Mouse (Mus musculus) ES-Bruce4 (cell line): ENCODE measurements around the gene Camta1. TPM values are rescaled to one million over a fixed set of nuclear protein-coding genes. Genes with fewer than 3 reads are reported as not detected.

Experiments used
- H3K27ac ChIP-seq: 2 replicates; pipeline ENCODE4 v1.5.1; 2012; ENCODE audit warnings: low read length, inconsistent platforms; ENCODE audit not compliant: insufficient read depth
- H3K27me3 ChIP-seq: 2 replicates; pipeline ENCODE4 v1.6.1; 2012; ENCODE audit warnings: mild to moderate bottlenecking, low read length, inconsistent platforms; ENCODE audit not compliant: control insufficient read depth, poor library complexity, insufficient read depth, severe bottlenecking
- H3K36me3 ChIP-seq: 2 replicates; pipeline ENCODE4 v1.6.1; 2012; ENCODE audit warnings: inconsistent platforms, mild to moderate bottlenecking, low read length, moderate library complexity; ENCODE audit not compliant: control insufficient read depth, poor library complexity, insufficient read depth, severe bottlenecking
- H3K4me1 ChIP-seq: one replicate; pipeline ENCODE4 v1.8.1; 2011; ENCODE audit warnings: low read length; ENCODE audit not compliant: control insufficient read depth, insufficient read depth
- H3K4me3 ChIP-seq: 2 replicates; pipeline ENCODE4 v1.5.1; 2011; ENCODE audit warnings: low read depth, mild to moderate bottlenecking, low read length
- H3K9ac ChIP-seq: 2 replicates; pipeline ENCODE4 v1.6.1; 2012; ENCODE audit warnings: low read depth, mild to moderate bottlenecking, inconsistent platforms; ENCODE audit not compliant: poor library complexity, severe bottlenecking
- H3K9me3 ChIP-seq: replicated peaks from 2 replicates; pipeline ENCODE4 v1.6.1; 2012; ENCODE audit warnings: mild to moderate bottlenecking, low read length, inconsistent platforms; ENCODE audit not compliant: control insufficient read depth, poor library complexity, insufficient read depth, severe bottlenecking
- CTCF ChIP-seq: IDR thresholded peaks from one replicate; pipeline ENCODE4 v1.8.1; 2011; ENCODE audit warnings: low read depth, low read length
- EP300 ChIP-seq: IDR thresholded peaks from 2 replicates; pipeline ENCODE4 v1.6.1; 2011; ENCODE audit warnings: low read depth, low read length; ENCODE audit not compliant: insufficient read depth
- POLR2A ChIP-seq: IDR thresholded peaks from one replicate; pipeline ENCODE4 v1.8.1; 2011; ENCODE audit warnings: low read length; ENCODE audit not compliant: insufficient read depth
- polyA plus RNA-seq: library from polyadenylated mRNA; stranded (reverse); fragments of >200 nt; gene quantifications from 2 replicates; pipeline ENCODE4 v1.2.4, GENCODE M21; 2011; ENCODE audit warnings: low read depth; ENCODE audit not compliant: missing spikeins, insufficient read depth, insufficient read length

Gene Camta1
- polyA plus RNA-seq, 1 experiment: 85.3 TPM

- Histone ChIP-seq H3K4me3 (no peak overlapping the region), H3K9me3 (no peaks in the 10 kb centered on the region), H3K4me1 (no peaks in the 10 kb centered on the region), H3K36me3 (no peaks in the 10 kb centered on the region), H3K27me3 (no peaks in the 10 kb centered on the region), H3K27ac (no peak overlapping the region), H3K9ac (no peak overlapping the region)
- TF ChIP-seq CTCF (no peak), POLR2A (no peak), EP300 (no peak)
These were observed 110.3 kb downstream of the Camta1 start for GRCm38 (mm10) chr4:151751270-151751945.

GRCm38 (mm10) chr4:151747723-151748122 is 114.0 kb downstream of the Camta1 start:
- TF ChIP-seq POLR2A (no peak), CTCF (no peak), EP300 (no peak)
- Histone ChIP-seq H3K27me3 (no peaks in the 10 kb centered on the region), H3K9ac (no peak overlapping the region), H3K4me1 (no peaks in the 10 kb centered on the region), H3K9me3 (no peaks in the 10 kb centered on the region), H3K36me3 (no peaks in the 10 kb centered on the region), H3K27ac (no peak overlapping the region), H3K4me3 (no peak overlapping the region)

DNA sequence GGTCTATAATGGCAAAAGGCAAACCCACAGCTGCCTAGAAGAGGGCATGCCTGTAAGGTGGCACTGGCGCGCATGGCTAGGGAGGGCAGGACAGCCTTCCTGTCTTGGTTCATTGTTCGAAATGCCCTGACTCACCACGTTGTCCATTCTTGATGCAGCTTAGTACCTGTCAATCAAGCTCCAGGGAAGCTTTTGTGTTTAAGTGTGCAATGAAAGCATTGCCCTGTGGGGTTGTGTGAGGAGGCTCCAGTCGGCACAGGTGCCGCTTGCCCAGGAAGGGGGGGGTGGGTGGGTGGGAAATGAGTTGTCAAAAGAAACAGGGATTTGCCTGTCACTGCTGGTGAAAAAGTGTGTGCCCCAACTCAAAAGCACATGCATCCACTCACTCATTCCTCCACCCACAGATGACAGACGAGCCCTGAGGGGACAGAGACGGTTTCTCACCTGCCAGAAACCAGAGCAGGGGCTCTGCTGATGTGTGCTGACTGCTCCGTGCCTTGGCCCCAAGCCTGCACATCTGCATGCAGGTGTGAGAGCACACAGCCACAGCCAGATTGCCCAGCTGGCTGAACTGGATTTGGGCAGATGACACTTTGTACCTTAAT is 115.6 kb downstream of the Camta1 start:
- TF ChIP-seq EP300: no peak
- H3K36me3 ChIP-seq: no peaks in the 10 kb centered on the region
- H3K4me1 ChIP-seq: no peaks in the 10 kb centered on the region
- H3K4me3 ChIP-seq: no peak overlapping the region
- H3K27ac ChIP-seq: no peak overlapping the region
- H3K9ac ChIP-seq: no peak overlapping the region
- H3K27me3 ChIP-seq: no peaks in the 10 kb centered on the region
- no peaks in the 10 kb centered on the region for H3K9me3 ChIP-seq

GRCm38 (mm10) chr4:151741249-151742137 is 120.2 kb downstream of the Camta1 start:
- no peak for TF ChIP-seq EP300
- no peak for TF ChIP-seq POLR2A
- TF ChIP-seq CTCF: no peak
- Histone ChIP-seq H3K27me3 (no peaks in the 10 kb centered on the region), H3K4me1 (no peaks in the 10 kb centered on the region), H3K9ac (no peak overlapping the region), H3K9me3 (no peaks in the 10 kb centered on the region), H3K4me3 (no peak overlapping the region), H3K27ac (no peak overlapping the region), H3K36me3 (no peaks in the 10 kb centered on the region)

DNA sequence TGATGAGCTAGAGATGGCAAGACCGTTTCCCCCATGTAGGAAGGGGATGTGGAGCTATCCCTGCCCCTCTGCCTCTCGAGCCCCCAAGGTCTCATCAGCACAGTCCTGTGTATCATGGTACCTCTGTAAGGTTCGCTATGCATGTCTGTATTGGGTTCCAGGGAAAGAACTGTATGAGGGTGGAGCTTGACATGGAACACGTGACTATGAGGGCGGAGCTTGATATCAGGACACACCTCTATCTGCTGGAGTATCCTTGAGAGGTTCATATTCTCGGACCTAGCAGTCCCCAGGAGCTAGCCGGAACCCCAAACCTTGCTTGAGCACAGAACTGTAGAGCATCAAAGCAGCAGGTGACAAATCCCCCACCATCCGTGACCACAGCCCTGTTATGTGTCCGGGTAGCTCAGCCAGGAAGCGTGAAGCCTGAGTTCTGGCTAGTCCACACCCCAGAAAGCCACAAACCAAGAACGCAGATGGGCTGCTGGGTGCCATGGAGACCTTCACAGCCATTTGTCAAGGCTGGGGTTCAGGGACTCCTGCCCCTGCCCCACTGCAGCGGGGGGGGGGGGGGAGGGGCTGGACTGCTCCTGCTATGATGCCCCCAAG is 122.2 kb downstream of the Camta1 start:
- no peak for TF ChIP-seq POLR2A
- no peak for TF ChIP-seq EP300
- no peak for TF ChIP-seq CTCF
- Histone ChIP-seq H3K4me1 (no peaks in the 10 kb centered on the region), H3K27ac (no peak overlapping the region), H3K9ac (no peak overlapping the region), H3K9me3 (no peaks in the 10 kb centered on the region), H3K36me3 (no peaks in the 10 kb centered on the region), H3K4me3 (no peak overlapping the region), H3K27me3 (no peaks in the 10 kb centered on the region)

GRCm38 (mm10) chr4:151738875-151739274 is 122.8 kb downstream of the Camta1 start:
- no peak for TF ChIP-seq CTCF
- no peak for TF ChIP-seq POLR2A
- no peak for TF ChIP-seq EP300
- no peak overlapping the region for H3K9ac ChIP-seq
- no peaks in the 10 kb centered on the region for H3K4me1 ChIP-seq
- no peak overlapping the region for H3K4me3 ChIP-seq
- no peaks in the 10 kb centered on the region for H3K27me3 ChIP-seq
- H3K36me3 ChIP-seq: no peaks in the 10 kb centered on the region
- H3K27ac ChIP-seq: no peak overlapping the region
- H3K9me3 ChIP-seq: no peaks in the 10 kb centered on the region
